Mouse (Mus musculus) liver, postnatal 0 days (tissue): Measurements from ENCODE around the gene Lst1.

Experiments used
- CTCF ChIP-seq: sonication (generic); IDR thresholded peaks from 2 replicates; pipeline ENCODE4 v1.5.1; 2016; ENCODE audit warnings: antibody characterized with exemption, low read depth
- EP300 ChIP-seq: IDR thresholded peaks from 2 replicates; pipeline ENCODE4 v1.6.1; 2016; ENCODE audit warnings: antibody characterized with exemption, low read depth, mild to moderate bottlenecking

GRCm38 (mm10) chr17:35158850-35159593 is 29.2 kb downstream of the Lst1 start:
- no peak for TF ChIP-seq CTCF
- TF ChIP-seq EP300: no peak
